ENCODE assay signal across 8 mouse cellular contexts in genomic region chrX:13207512-13208341, GRCm38 (mm10).
DNase-seq lines count a peak whose midpoint lies in the region; ATAC-seq lines count a peak whose summit lies in the region.

No protein-coding gene starts in this region.

- peak overlapping the region; percentile 47 for H3K9ac ChIP-seq in hindbrain, embryonic 14.5 days

- DNase-seq in T-cell, adult 2 months (ENCODE audit: low spot score): peak; percentile 88
- DNase-seq in cerebellum, postnatal 25 days: peak; percentile 89 to 90
- peak; percentile 68 to 91 for DNase-seq in frontal cortex, postnatal 25 days (ENCODE audit: low spot score in 2 of 2)
- peak; percentile 96 for DNase-seq in hindbrain, embryonic 14.5 days (ENCODE audit: low spot score)
- DNase-seq in layer of hippocampus, postnatal 36 days: peak; percentile 80 to 86
- peak; percentile 91 for DNase-seq in lung, postnatal 25 days (ENCODE audit: low spot score)
- peak; percentile 74 for DNase-seq in retina, adult 2 months (ENCODE audit: low read depth, low spot score)
- DNase-seq in thymus, postnatal 25 days: peak; percentile 83

- H3K4me3 ChIP-seq in hindbrain, embryonic 14.5 days (replicated peaks; ENCODE audit: low read length): peak overlapping the region; percentile 19

- 0 out of 2 replicates have a peak, but pooled peaks cover 4% of the 10 kb centered on the region for H3K4me1 ChIP-seq in hindbrain, embryonic 14.5 days (replicated peaks; ENCODE audit: control insufficient read depth, insufficient read depth, low read length)

- H3K27ac ChIP-seq in hindbrain, embryonic 14.5 days: peak overlapping the region; percentile 61; the same call in 1 of the 2 replicates

- H3K36me3 ChIP-seq in hindbrain, embryonic 14.5 days (replicated peaks; ENCODE audit: control insufficient read depth, insufficient read depth): no peaks in the 10 kb centered on the region

- no peaks in the 10 kb centered on the region; the same call in 1 of the 2 replicates for H3K27me3 ChIP-seq in hindbrain, embryonic 14.5 days (ENCODE audit: control insufficient read depth, insufficient read depth, low read length)

- 25% methylated on average over 23 of the region's 23 CpGs for WGBS in hindbrain, embryonic 14.5 days

- peak; percentile 94 for ATAC-seq in hindbrain, embryonic 14.5 days (ENCODE audit: low FRiP score)

- H3K9me3 ChIP-seq in hindbrain, embryonic 14.5 days (ENCODE audit: control insufficient read depth, low read length): no peaks in the 10 kb centered on the region

- H3K4me2 ChIP-seq in hindbrain, embryonic 14.5 days (replicated peaks): peak overlapping the region; percentile 43

Comparison
In these comparisons a context has a peak if more than half of its experiments do, and no peak if none do; other contexts are left out.
1. Peak in every context shown above with its lines: DNase-seq, ATAC-seq, H3K4me3 ChIP-seq and H3K27ac ChIP-seq.